Mouse (Mus musculus): Measurements from ENCODE around the gene Spib.

GRCm38 (mm10) chr7:44568803-44569202 is 36.9 kb upstream of the Spib start:
- TF ChIP-seq CTCF (IDR thresholded peaks at IDR 0.05; ENCODE audit: extremely low read depth, insufficient read length, insufficient replicate concordance, low read depth, low read length) = no peak
- TF ChIP-seq POLR2A (IDR thresholded peaks at IDR 0.05; ENCODE audit: low read depth, low read length) = no peak
